Mouse (Mus musculus): ENCODE measurements around the gene Gm17509.
A peak's percentile ranks its signal among the peaks of the same experiment; 100 is the strongest.
"Not testable (repeated sequence)": the region's sequence is repeated elsewhere in the genome, so short reads cannot be mapped to it uniquely, and the experiment has no call there.

Gene Gm17509

GRCm38 (mm10) chr13:117204685-117205084, 16.2 kb downstream of the Gm17509 start:
- DNase-seq = peak; percentile 28

GRCm38 (mm10) chr13:117202755-117203471, 18.0 kb downstream of the Gm17509 start:
- peak; percentile 18 for DNase-seq

- DNase-seq = peak; percentile 37
These were observed 22.3 kb downstream of the Gm17509 start for GRCm38 (mm10) chr13:117198402-117199083.

DNA sequence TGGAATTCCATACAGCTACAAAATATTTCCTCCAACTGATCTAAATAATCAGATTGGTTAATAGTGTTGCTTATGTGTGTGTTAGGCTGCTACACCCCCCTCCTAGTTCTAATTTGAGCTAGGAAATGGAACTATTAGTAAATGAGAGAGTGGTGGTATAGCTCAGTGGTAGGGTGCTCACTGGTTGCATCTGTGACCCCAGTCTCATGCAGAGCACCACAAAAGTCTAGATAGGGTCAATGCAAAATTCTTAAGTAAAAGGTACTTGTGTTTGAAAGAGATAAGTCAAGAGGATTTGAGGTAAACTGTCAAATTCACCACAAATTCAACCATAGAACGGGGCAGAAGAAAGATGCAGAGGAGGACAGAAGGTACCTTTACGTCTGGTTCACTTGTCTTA, 23.2 kb downstream of the Gm17509 start:
- DNase-seq = no peak

DNA sequence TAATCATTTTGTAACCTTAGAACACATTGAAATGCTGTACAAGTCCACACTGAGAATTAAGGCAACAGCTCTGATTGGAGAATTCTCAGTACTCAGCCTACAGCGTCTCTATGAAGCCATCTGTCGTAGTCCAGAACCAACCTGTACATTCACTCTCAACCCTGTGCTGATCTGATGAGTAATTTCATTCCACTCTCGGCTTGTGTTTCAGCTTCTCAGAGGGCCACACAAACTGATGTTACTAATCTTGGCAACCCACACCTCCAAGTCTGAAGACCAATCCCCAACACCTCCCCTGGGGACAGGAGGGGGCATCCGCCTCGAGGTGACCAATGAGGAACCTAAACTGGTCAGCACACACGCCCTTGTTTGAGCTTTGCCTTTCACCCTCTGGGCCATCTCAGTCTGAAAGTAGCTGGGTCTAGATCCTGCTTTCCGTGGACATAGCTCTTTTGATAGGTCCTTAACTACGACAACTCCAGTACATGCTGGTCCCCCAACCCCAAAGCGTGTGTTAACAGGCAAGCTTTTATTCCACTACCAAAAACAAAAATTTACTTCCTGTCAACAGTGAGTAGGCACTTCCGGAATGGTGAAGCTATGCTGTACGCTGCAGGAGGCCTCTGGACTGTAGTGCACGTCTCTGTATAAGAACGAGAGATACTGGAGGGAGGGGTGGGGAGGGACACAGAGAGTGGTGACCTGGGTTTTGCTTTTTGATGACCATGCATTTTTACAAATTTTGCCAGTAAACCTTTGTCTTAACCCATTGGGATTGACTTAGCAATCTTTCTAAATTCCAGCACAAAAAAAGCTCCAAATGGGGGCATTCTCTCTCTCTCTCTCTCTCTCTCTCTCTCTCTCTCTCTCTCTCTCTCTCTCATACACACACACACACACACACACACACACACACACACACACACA, 25.0 kb downstream of the Gm17509 start:
- DNase-seq = no peak

- no peak for DNase-seq
These were observed 27.4 kb downstream of the Gm17509 start for GRCm38 (mm10) chr13:117193422-117193983.

DNA sequence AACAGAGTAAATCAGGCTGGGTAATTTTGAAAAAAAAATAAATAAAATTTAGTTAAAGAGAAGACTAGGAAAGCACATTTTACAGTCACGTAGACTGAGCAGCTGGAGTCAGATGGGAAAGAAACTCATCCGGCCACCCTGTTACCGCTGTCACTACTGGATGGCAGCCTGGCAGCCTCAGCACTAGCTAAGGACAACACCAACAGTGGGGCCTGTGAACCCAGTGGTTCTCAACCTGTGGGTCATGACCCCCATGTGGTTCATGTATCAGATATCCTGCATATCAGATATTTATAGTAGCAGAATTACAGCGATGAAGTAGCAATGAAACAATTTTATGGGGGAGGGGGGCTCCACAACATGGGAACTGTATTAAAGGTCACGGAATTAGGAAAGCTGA, 28.7 kb downstream of the Gm17509 start:
- DNase-seq = no peak

DNA sequence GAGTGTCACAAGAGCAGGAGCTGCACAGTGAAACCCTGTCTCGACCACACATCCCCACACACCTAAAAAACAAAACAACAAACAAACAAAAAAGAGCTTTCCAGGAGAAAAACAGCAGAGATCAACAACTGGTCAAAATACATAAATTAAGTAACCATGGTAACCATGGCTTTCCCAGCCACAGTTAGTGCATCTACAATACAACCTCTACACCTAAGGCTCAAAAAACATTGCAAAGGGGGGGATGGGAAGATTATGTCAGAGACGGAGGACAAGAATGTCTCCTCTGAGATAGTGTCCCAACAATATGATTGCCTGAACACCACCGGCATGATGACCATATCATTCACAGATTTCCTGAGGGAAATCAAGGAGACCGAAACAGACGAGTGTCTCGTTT, 35.5 kb downstream of the Gm17509 start:
- DNase-seq = no peak

DNA sequence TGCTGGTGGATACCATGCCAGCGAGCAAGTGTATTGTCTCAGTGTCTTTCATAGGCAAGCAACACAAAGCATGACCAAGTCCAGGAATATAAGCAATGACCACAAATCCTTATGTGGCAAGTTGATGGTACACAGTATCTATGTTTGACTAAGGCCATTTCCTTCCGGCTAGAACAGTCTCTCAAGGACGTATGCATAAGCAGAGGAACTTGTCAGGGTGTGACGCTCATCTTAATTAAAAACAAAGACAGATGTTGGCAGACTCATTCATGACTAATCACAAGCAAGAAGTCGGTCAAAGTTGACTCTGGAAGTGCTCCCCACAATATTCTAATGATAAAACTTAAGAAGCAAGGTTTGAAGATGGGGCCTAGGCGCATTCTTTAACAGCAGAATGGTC, 37.6 kb downstream of the Gm17509 start:
- no peak for DNase-seq

- DNase-seq = not testable (repeated sequence)
These were observed 40.0 kb downstream of the Gm17509 start for GRCm38 (mm10) chr13:117180912-117181311.
